Mouse (Mus musculus): ENCODE results near the gene Gm11236. TPM values are rescaled to one million over a fixed set of nuclear protein-coding genes. Genes with fewer than 3 reads are reported as not detected.
"Not testable (repeated sequence)": the region's sequence is repeated elsewhere in the genome, so short reads cannot be mapped to it uniquely, and the experiment has no call there.

Gm11236 gene
- not detected in 2 replicates for polyA plus RNA-seq (2012; rRNA removed)

DNA sequence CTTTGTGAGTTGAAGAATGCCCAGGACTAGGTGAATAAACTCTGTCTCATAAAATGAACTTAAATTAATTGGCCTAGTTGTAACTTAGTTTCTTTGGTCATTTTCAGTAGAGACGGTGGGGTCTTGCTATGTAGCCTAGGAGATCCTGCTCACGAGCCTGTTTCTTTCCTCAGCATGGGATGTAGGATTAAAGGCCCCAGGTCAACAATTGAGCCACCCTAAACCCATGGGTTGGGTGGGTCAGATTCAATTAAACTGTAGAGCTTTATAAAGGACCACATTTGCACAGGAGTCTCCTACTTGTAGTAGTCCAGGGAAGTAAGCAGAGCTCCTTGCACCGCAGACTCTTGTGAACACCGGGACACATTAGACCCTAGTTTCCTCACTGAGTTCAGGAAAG lies at the start of gene Gm11236:
Gene Gm11236 (plus strand): TSS at position 301 of the 400 bp plus-strand sequence.
- not testable (repeated sequence) for H3K27me3 ChIP-seq (replicated peaks; ENCODE audit: control insufficient read depth, insufficient read depth, low read length); H3K4me3 ChIP-seq (ENCODE audit: insufficient read depth, low read depth, low read length); DNase-seq; H3K4me1 ChIP-seq (ENCODE audit: control insufficient read depth, insufficient read depth, low read length); H3K27ac ChIP-seq (ENCODE audit: insufficient read depth, low read depth, low read length); H3K36me3 ChIP-seq (ENCODE audit: control insufficient read depth, insufficient read depth, low read length)
- no CpG with 5 or more reads among the region's 4 CpGs for WGBS

DNA sequence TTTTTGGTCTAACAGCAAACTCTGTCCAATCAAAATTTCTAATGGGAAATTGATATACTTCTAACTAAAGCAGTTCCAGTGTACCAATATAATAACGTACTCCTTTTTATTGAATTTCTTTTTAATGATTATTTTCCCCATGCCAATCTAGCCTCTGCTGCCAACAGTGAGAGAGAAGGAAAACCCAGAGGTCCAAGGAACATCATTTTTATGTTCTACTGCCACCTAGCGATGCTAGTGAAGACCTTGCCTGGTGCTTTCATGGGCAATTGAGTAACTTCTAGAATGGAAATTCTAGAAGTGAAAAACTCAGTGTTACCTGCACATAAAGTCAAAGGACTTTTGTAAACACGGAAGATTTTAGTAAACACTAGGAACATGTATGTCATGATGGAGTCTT lies 38.7 kb upstream of the Gm11236 start:
- TF ChIP-seq CTCF (conservative IDR thresholded peaks at IDR 0.05; ENCODE audit: insufficient read depth, insufficient read length, low read depth, low read length) = peak; percentile 43; the same call in 1 of the 2 replicates
- no peak for TF ChIP-seq POLR2A (IDR thresholded peaks at IDR 0.05; ENCODE audit: low read depth, low read length)
- H3K27ac ChIP-seq (ENCODE audit: insufficient read depth, low read depth, low read length) = no peak overlapping the region
- WGBS = 5% methylated on average over 3 of the region's 3 CpGs
- no peak overlapping the region for H3K4me3 ChIP-seq (ENCODE audit: insufficient read depth, low read depth, low read length)
- no peaks in the 10 kb centered on the region for H3K27me3 ChIP-seq (replicated peaks; ENCODE audit: control insufficient read depth, insufficient read depth, low read length)
- DNase-seq = peak; percentile 23
- H3K36me3 ChIP-seq (ENCODE audit: control insufficient read depth, insufficient read depth, low read length) = no peaks in the 10 kb centered on the region
- no peaks in the 10 kb centered on the region for H3K4me1 ChIP-seq (ENCODE audit: control insufficient read depth, insufficient read depth, low read length)

DNA sequence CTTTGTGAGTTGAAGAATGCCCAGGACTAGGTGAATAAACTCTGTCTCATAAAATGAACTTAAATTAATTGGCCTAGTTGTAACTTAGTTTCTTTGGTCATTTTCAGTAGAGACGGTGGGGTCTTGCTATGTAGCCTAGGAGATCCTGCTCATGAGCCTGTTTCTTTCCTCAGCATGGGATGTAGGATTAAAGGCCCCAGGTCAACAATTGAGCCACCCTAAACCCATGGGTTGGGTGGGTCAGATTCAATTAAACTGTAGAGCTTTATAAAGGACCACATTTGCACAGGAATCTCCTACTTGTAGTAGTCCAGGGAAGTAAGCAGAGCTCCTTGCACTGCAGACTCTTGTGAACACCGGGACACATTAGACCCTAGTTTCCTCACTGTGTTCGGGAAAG lies 30.3 kb upstream of the Gm11236 start, which contains the start of gene Gm11238:
Gene Gm11238 (plus strand): TSS at position 301 of the 400 bp plus-strand sequence.
- H3K27me3 ChIP-seq (replicated peaks; ENCODE audit: control insufficient read depth, insufficient read depth, low read length); H3K4me3 ChIP-seq (ENCODE audit: insufficient read depth, low read depth, low read length); H3K27ac ChIP-seq (ENCODE audit: insufficient read depth, low read depth, low read length); H3K4me1 ChIP-seq (ENCODE audit: control insufficient read depth, insufficient read depth, low read length); DNase-seq; H3K36me3 ChIP-seq (ENCODE audit: control insufficient read depth, insufficient read depth, low read length): not testable (repeated sequence)
- no CpG with 5 or more reads among the region's 3 CpGs for WGBS

DNA sequence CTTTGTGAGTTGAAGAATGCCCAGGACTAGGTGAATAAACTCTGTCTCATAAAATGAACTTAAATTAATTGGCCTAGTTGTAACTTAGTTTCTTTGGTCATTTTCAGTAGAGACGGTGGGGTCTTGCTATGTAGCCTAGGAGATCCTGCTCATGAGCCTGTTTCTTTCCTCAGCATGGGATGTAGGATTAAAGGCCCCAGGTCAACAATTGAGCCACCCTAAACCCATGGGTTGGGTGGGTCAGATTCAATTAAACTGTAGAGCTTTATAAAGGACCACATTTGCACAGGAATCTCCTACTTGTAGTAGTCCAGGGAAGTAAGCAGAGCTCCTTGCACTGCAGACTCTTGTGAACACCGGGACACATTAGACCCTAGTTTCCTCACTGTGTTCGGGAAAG lies 15.2 kb upstream of the Gm11236 start, which contains the start of gene Gm11237:
Gene Gm11237 (plus strand): TSS at position 301 of the 400 bp plus-strand sequence.
- H3K27ac ChIP-seq (ENCODE audit: insufficient read depth, low read depth, low read length); DNase-seq; H3K4me1 ChIP-seq (ENCODE audit: control insufficient read depth, insufficient read depth, low read length); H3K4me3 ChIP-seq (ENCODE audit: insufficient read depth, low read depth, low read length); H3K36me3 ChIP-seq (ENCODE audit: control insufficient read depth, insufficient read depth, low read length); H3K27me3 ChIP-seq (replicated peaks; ENCODE audit: control insufficient read depth, insufficient read depth, low read length): not testable (repeated sequence)
- no CpG with 5 or more reads among the region's 3 CpGs for WGBS

DNA sequence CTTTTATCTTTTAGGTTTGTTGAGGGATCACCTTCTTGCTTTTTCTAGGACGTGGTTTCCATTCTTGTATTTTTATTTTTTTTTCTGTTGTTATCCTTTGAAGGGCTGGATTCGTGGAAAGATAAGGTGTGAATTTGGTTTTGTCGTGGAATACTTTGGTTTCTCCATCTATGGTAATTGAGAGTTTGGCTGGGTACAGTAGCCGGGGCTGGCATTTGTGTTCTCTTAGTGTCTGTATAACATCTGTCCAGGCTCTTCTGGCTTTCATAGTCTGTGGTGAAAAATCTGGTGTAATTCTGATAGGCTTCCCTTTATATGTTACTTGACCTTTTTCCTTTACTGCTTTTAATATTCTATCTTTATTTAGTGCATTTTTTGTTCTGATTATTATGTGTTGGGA lies 23.9 kb downstream of the Gm11236 start:
- H3K27ac ChIP-seq (ENCODE audit: insufficient read depth, low read depth, low read length); H3K4me3 ChIP-seq (ENCODE audit: insufficient read depth, low read depth, low read length); H3K4me1 ChIP-seq (ENCODE audit: control insufficient read depth, insufficient read depth, low read length); DNase-seq; H3K27me3 ChIP-seq (replicated peaks; ENCODE audit: control insufficient read depth, insufficient read depth, low read length); H3K36me3 ChIP-seq (ENCODE audit: control insufficient read depth, insufficient read depth, low read length): not testable (repeated sequence)
- 82% methylated on average over 4 of the region's 4 CpGs for WGBS

DNA sequence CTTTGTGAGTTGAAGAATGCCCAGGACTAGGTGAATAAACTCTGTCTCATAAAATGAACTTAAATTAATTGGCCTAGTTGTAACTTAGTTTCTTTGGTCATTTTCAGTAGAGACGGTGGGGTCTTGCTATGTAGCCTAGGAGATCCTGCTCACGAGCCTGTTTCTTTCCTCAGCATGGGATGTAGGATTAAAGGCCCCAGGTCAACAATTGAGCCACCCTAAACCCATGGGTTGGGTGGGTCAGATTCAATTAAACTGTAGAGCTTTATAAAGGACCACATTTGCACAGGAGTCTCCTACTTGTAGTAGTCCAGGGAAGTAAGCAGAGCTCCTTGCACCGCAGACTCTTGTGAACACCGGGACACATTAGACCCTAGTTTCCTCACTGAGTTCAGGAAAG lies 30.1 kb downstream of the Gm11236 start, which contains the start of gene Gm11239:
Gene Gm11239 (plus strand): TSS at position 301 of the 400 bp plus-strand sequence.
- not testable (repeated sequence) for H3K36me3 ChIP-seq (ENCODE audit: control insufficient read depth, insufficient read depth, low read length); H3K4me3 ChIP-seq (ENCODE audit: insufficient read depth, low read depth, low read length); DNase-seq; H3K27ac ChIP-seq (ENCODE audit: insufficient read depth, low read depth, low read length); H3K4me1 ChIP-seq (ENCODE audit: control insufficient read depth, insufficient read depth, low read length); H3K27me3 ChIP-seq (replicated peaks; ENCODE audit: control insufficient read depth, insufficient read depth, low read length)
- no CpG with 5 or more reads among the region's 4 CpGs for WGBS

DNA sequence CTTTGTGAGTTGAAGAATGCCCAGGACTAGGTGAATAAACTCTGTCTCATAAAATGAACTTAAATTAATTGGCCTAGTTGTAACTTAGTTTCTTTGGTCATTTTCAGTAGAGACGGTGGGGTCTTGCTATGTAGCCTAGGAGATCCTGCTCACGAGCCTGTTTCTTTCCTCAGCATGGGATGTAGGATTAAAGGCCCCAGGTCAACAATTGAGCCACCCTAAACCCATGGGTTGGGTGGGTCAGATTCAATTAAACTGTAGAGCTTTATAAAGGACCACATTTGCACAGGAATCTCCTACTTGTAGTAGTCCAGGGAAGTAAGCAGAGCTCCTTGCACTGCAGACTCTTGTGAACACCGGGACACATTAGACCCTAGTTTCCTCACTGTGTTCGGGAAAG lies 45.3 kb downstream of the Gm11236 start, which contains the start of gene Gm428:
Gene Gm428 (plus strand): TSS at position 301 of the 400 bp plus-strand sequence.
- DNase-seq; H3K4me3 ChIP-seq (ENCODE audit: insufficient read depth, low read depth, low read length); H3K27ac ChIP-seq (ENCODE audit: insufficient read depth, low read depth, low read length); H3K4me1 ChIP-seq (ENCODE audit: control insufficient read depth, insufficient read depth, low read length); H3K27me3 ChIP-seq (replicated peaks; ENCODE audit: control insufficient read depth, insufficient read depth, low read length); H3K36me3 ChIP-seq (ENCODE audit: control insufficient read depth, insufficient read depth, low read length): not testable (repeated sequence)
- 91% methylated on average over 2 of the region's 4 CpGs for whole genome bisulfite sequencing

Other genes starting within 250 kb of the Gm11236 start
- gene Gm11487, start 233.0 kb upstream of the Gm11236 start, polyA plus RNA-seq (2012; rRNA removed) = not detected in 2 replicates
- gene Gm11238, start 30.2 kb upstream of the Gm11236 start, polyA plus RNA-seq (2012; rRNA removed) = not detected in 2 replicates
- not detected in 2 replicates for gene Gm11237, start 15.1 kb upstream of the Gm11236 start, polyA plus RNA-seq (2012; rRNA removed)
- gene Gm11239, start 30.2 kb downstream of the Gm11236 start, polyA plus RNA-seq (2012; rRNA removed) = not detected in 2 replicates
- not detected in 2 replicates for gene Gm428, start 45.4 kb downstream of the Gm11236 start, polyA plus RNA-seq (2012; rRNA removed)
- gene Rasef, start 152.9 kb downstream of the Gm11236 start, polyA plus RNA-seq (2012; rRNA removed) = 0.61 and 0.71 TPM in 2 replicates
- not detected in 2 replicates for gene Gm11758, start 238.1 kb downstream of the Gm11236 start, polyA plus RNA-seq (2012; rRNA removed)